Mouse (Mus musculus) adipose tissue, adult 10 weeks (tissue): ENCODE measurements around the gene Gm21854. TPM values are rescaled to one million over a fixed set of nuclear protein-coding genes. Genes with fewer than 3 reads are reported as not detected.

Experiments
- polyA plus RNA-seq: library from polyadenylated mRNA; stranded (reverse); fragments of 350-450 nt; fragmentation: Illumina TruSeq; extraction: RNeasy Lipid Tissue Mini Kit (QIAGEN cat#74804); gene quantifications from one replicate; pipeline ENCODE4 v1.2.3, GENCODE M21; 2014; ENCODE audit warnings: low read depth, low replicate concordance

Gene Gm21854
- not detected for polyA plus RNA-seq

GRCm38 (mm10) chrY:5656686-5657085, at the start of gene Gm21854:
TSS of gene Gm21854 (plus strand) at chrY:5656986.

Other genes with a start within 250 kb of the Gm21854 start
- gene Gm20914, start 69.0 kb downstream of the Gm21854 start, polyA plus RNA-seq = not detected
- gene Gm28171, start 136.4 kb downstream of the Gm21854 start, polyA plus RNA-seq = not detected